Mouse (Mus musculus) adrenal gland, postnatal 4 days (tissue): ENCODE measurements around the gene Snx29. TPM values are rescaled to one million over a fixed set of nuclear protein-coding genes. Genes with fewer than 3 reads are reported as not detected.
"Not testable (repeated sequence)": the region's sequence is repeated elsewhere in the genome, so short reads cannot be mapped to it uniquely, and the experiment has no call there.

Experiments used
- DNase-seq, 2 experiments: peaks; one replicate each; pipeline ENCODE4 v3.0.0; 2021 to 2022; ENCODE audit warnings: low spot score in 2 of 2, mixed read lengths in 2 of 2
- long read RNA-seq, 2 experiments: library from polyadenylated mRNA; stranded (forward); transcript quantifications; one replicate each; pipeline ENCODE4 v2.0.0; 2021
- total RNA-seq, 2 experiments: library from RNA; stranded (reverse); gene quantifications; 2 replicates each; pipeline ENCODE4 v1.2.3; 2021

The Snx29 gene
- 10 to 100 TPM; 20.1 to 30.2 TPM for total RNA-seq
- long read RNA-seq, experiment 1, result 0 reads
- long read RNA-seq, experiment 2, partial matches to known transcripts, result 0 of 3 reads
- long read RNA-seq, experiment 2, other reads (novel, unspliced or antisense), result 3 of 3 reads

- DNase-seq, result peak; percentile 99
Observed at GRCm38 (mm10) chr16:11322409-11323323, at the start of gene Snx29. TSS of gene Snx29 (plus strand) at chr16:11322908.

- no peak for DNase-seq
Observed at GRCm38 (mm10) chr16:11276888-11277287, 45.8 kb upstream of the Snx29 start.

- DNase-seq, result no peak
Observed at GRCm38 (mm10) chr16:11278778-11279177, 43.9 kb upstream of the Snx29 start.

- no peak for DNase-seq
Observed at GRCm38 (mm10) chr16:11282655-11283232, 40.0 kb upstream of the Snx29 start.

GRCm38 (mm10) chr16:11284881-11285280 is 37.8 kb upstream of the Snx29 start:
- DNase-seq, result no peak

GRCm38 (mm10) chr16:11285949-11286348 is 36.8 kb upstream of the Snx29 start:
- no peak for DNase-seq

GRCm38 (mm10) chr16:11288873-11289272 is 33.8 kb upstream of the Snx29 start:
- not testable (repeated sequence) for DNase-seq

GRCm38 (mm10) chr16:11295583-11295982 is 27.1 kb upstream of the Snx29 start:
- DNase-seq, result not testable (repeated sequence)

GRCm38 (mm10) chr16:11297700-11298099 is 25.0 kb upstream of the Snx29 start:
- not testable (repeated sequence) for DNase-seq

- no peak for DNase-seq
Observed at GRCm38 (mm10) chr16:11303741-11304140, 19.0 kb upstream of the Snx29 start.

GRCm38 (mm10) chr16:11305531-11305930 is 17.2 kb upstream of the Snx29 start:
- no peak for DNase-seq

GRCm38 (mm10) chr16:11313512-11313911 is 9.2 kb upstream of the Snx29 start, which contains the start of gene Tnfrsf17:
TSS of gene Tnfrsf17 (plus strand) at chr16:11313812.
- no peak for DNase-seq

- DNase-seq, result no peak
Observed at GRCm38 (mm10) chr16:11315786-11316320, 6.9 kb upstream of the Snx29 start.

- DNase-seq, result no peak
Observed at GRCm38 (mm10) chr16:11316748-11317147, 6.0 kb upstream of the Snx29 start.

- DNase-seq, result no peak
Observed at GRCm38 (mm10) chr16:11317324-11317723, 5.4 kb upstream of the Snx29 start.

- DNase-seq, result no peak
Observed at GRCm38 (mm10) chr16:11323324-11324051, 780 bp downstream of the Snx29 start.

GRCm38 (mm10) chr16:11330081-11330800 is 7.5 kb downstream of the Snx29 start:
- DNase-seq, result no peak

GRCm38 (mm10) chr16:11331030-11331429 is 8.3 kb downstream of the Snx29 start:
- DNase-seq, result no peak

- DNase-seq, result no peak
Observed at GRCm38 (mm10) chr16:11343292-11343815, 20.6 kb downstream of the Snx29 start.

- DNase-seq, result no peak
Observed at GRCm38 (mm10) chr16:11351903-11352302, 29.2 kb downstream of the Snx29 start.
